Mouse (Mus musculus) ES-Bruce4 (cell line): ENCODE data around the gene Thada.

Experiments used
- CTCF ChIP-seq: IDR thresholded peaks from one replicate; pipeline ENCODE4 v1.8.1; 2011; ENCODE audit warnings: low read depth, low read length
- POLR2A ChIP-seq: IDR thresholded peaks from one replicate; pipeline ENCODE4 v1.8.1; 2011; ENCODE audit warnings: low read length; ENCODE audit not compliant: insufficient read depth

DNA sequence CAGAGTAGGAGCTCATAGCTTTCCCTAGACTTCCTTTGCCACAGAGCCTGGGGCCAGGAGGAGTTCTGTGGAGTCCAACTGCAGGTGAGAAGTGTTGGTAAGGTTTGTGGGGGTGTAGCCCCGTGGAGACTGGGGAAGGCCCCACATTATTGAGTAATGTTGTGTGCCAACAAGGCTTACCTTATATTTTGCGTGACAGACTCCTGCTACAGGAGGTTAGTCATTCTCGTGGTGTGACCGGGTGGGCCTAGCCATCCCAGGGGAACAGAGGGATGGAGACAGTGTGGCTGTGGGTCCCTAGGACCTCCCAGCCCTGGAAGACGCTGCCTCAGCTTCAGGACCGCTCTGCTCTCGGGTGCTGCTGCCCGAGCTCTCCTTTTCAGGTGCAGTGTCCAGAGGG is 301.9 kb downstream of the Thada start:
- TF ChIP-seq CTCF (no peak), POLR2A (no peak)
